Mouse (Mus musculus): ENCODE data around the gene Arhgef39. TPM values are rescaled to one million over a fixed set of nuclear protein-coding genes. Genes with fewer than 3 reads are reported as not detected.
"Not testable (repeated sequence)": the region's sequence is repeated elsewhere in the genome, so short reads cannot be mapped to it uniquely, and the experiment has no call there.

Gene Arhgef39
- polyA plus RNA-seq, 1 experiment: 38.3 TPM

GRCm38 (mm10) chr4:43492101-43492820, 7.2 kb downstream of the Arhgef39 start:
- peak overlapping the region; percentile 44 for H3K4me3 ChIP-seq (ENCODE audit: low read depth, low read length)
- H3K27ac ChIP-seq (ENCODE audit: insufficient read depth, low read depth, low read length): peak overlapping the region; percentile 28; the same call in 1 of the 2 replicates

GRCm38 (mm10) chr4:43490801-43491200, 8.7 kb downstream of the Arhgef39 start:
- H3K27ac ChIP-seq (ENCODE audit: insufficient read depth, low read depth, low read length): peak overlapping the region; percentile 90
- TF ChIP-seq CTCF (IDR thresholded peaks at IDR 0.05; ENCODE audit: extremely low read depth, insufficient read length, insufficient replicate concordance, low read depth, low read length): no peak
- no peak for TF ChIP-seq POLR2A (IDR thresholded peaks at IDR 0.05; ENCODE audit: low read depth, low read length)

More at GRCm38 (mm10) chr4:43492101-43492820, 7.2 kb downstream of the Arhgef39 start:
- no peaks in the 10 kb centered on the region for H3K27me3 ChIP-seq (ENCODE audit: control insufficient read depth, insufficient read depth, low read length)
- TF ChIP-seq CTCF (IDR thresholded peaks at IDR 0.05; ENCODE audit: extremely low read depth, insufficient read length, insufficient replicate concordance, low read depth, low read length): 0 out of 2 replicates have a peak, but pooled peaks have one; percentile 18
- TF ChIP-seq POLR2A (IDR thresholded peaks at IDR 0.05; ENCODE audit: low read depth, low read length): no peak
- peaks cover 8% of the 10 kb centered on the region; the same call in 1 of the 2 replicates for H3K36me3 ChIP-seq (ENCODE audit: control insufficient read depth, insufficient read depth, low read length)
- 17% methylated on average over 12 of the region's 12 CpGs for WGBS
- H3K4me1 ChIP-seq (ENCODE audit: control insufficient read depth, insufficient read depth, insufficient read length, low read length): peaks cover 6% of the 10 kb centered on the region

DNA sequence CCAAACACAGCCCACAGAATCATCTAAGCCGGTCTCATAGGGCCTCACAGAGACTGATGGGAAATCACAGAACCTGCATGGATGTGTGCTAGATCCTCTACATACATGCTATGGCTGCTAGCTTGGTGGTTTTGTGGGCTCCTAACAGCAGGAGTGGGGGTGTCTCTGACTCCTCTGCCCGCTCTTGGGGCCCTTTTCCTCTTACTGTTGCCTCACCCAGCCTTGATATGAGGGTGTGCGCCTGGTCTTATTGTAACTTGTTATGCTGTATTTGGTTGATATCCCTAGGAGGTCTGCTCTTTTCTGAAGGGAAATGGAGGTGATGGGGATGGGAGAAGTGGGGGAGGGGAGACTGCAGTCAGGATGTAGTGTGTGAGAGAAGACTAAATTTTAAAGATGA, 9.9 kb downstream of the Arhgef39 start:
- no peak for TF ChIP-seq POLR2A (IDR thresholded peaks at IDR 0.05; ENCODE audit: low read depth, low read length)
- TF ChIP-seq CTCF (IDR thresholded peaks at IDR 0.05; ENCODE audit: extremely low read depth, insufficient read length, insufficient replicate concordance, low read depth, low read length): no peak
- Histone ChIP-seq H3K4me1 (ENCODE audit: control insufficient read depth, insufficient read depth, insufficient read length, low read length) (peaks cover 3% of the 10 kb centered on the region; the same call in 1 of the 2 replicates), H3K27ac (ENCODE audit: insufficient read depth, low read depth, low read length) (no peak overlapping the region), H3K4me3 (ENCODE audit: low read depth, low read length) (no peak overlapping the region), H3K36me3 (ENCODE audit: control insufficient read depth, insufficient read depth, low read length) (no peaks in the 10 kb centered on the region), H3K27me3 (ENCODE audit: control insufficient read depth, insufficient read depth, low read length) (no peaks in the 10 kb centered on the region)
- 94% methylated on average over 3 of the region's 3 CpGs for WGBS

More at GRCm38 (mm10) chr4:43490801-43491200, 8.7 kb downstream of the Arhgef39 start:
- WGBS: 23% methylated on average over 5 of the region's 5 CpGs
- no peak overlapping the region for H3K4me3 ChIP-seq (ENCODE audit: low read depth, low read length)
- H3K36me3 ChIP-seq (ENCODE audit: control insufficient read depth, insufficient read depth, low read length): peaks cover 2% of the 10 kb centered on the region; the same call in 1 of the 2 replicates
- H3K27me3 ChIP-seq (ENCODE audit: control insufficient read depth, insufficient read depth, low read length): no peaks in the 10 kb centered on the region
- H3K4me1 ChIP-seq (ENCODE audit: control insufficient read depth, insufficient read depth, insufficient read length, low read length): peaks cover 3% of the 10 kb centered on the region; the same call in 1 of the 2 replicates

DNA sequence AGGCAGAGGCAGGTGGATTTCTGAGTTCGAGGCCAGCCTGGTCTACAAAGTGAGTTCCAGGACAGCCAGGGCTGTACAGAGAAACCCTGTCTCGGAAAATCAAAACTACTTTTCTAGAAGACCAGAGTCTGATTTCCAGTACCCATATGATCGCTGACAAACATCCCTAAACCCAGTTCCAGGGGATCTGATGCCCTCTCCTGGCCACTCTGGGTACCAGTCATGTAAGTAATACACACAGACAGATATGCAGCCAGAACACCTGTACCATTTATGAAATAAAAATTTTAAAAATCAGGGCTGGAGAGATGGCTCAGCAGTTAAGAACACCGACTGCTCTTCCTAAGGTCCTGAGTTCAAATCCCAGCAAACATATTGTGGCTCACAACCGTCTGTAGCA, 13.8 kb downstream of the Arhgef39 start:
- H3K27me3 ChIP-seq (ENCODE audit: control insufficient read depth, insufficient read depth, low read length); H3K36me3 ChIP-seq (ENCODE audit: control insufficient read depth, insufficient read depth, low read length); H3K4me3 ChIP-seq (ENCODE audit: low read depth, low read length); H3K27ac ChIP-seq (ENCODE audit: insufficient read depth, low read depth, low read length): not testable (repeated sequence)
- peaks cover 15% of the 10 kb centered on the region for H3K4me1 ChIP-seq (ENCODE audit: control insufficient read depth, insufficient read depth, insufficient read length, low read length)
- WGBS: 97% methylated on average over 5 of the region's 5 CpGs

DNA sequence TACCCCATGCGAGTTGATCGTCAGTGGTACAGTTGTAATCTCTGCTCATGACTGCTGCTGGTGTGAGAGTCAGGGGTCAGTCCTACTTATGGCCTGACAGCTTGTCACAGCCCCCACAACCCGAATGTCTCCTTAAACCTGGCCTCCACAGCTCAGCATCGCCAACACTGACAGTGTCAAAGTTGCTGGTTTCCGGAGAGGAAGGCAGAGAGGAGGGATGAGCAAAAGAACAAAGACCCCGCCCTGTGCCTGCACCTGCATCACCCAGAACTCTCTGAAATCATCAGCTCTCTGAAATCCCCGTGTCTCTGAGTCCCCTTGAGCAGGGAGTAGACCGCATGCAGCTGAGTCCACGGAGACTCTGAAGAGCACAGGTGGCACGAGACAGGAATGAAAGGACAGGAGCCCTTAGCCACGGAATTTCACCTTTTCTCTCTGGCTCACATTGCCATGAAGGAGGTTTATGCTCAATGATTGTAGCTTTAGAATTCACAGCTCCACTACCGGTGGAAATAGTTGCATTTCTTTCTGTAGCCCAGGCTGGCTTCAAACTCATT, 15.9 kb downstream of the Arhgef39 start, which contains the start of gene Sit1:
Sit1 (minus strand) TSS at position 200 of the 557 bp plus-strand sequence.
- WGBS: 67% methylated on average over 12 of the region's 12 CpGs
- Histone ChIP-seq H3K4me3 (ENCODE audit: low read depth, low read length) (peak within 1 kb of the TSS; percentile 50), H3K27me3 (ENCODE audit: control insufficient read depth, insufficient read depth, low read length) (no peaks in the 10 kb centered on the region), H3K4me1 (ENCODE audit: control insufficient read depth, insufficient read depth, insufficient read length, low read length) (peaks cover 13% of the 10 kb centered on the region), H3K36me3 (ENCODE audit: control insufficient read depth, insufficient read depth, low read length) (no peaks in the 10 kb centered on the region), H3K27ac (ENCODE audit: insufficient read depth, low read depth, low read length) (no peak within 1 kb of the TSS)
- TF ChIP-seq CTCF (IDR thresholded peaks at IDR 0.05; ENCODE audit: extremely low read depth, insufficient read length, insufficient replicate concordance, low read depth, low read length) (no peak), POLR2A (IDR thresholded peaks at IDR 0.05; ENCODE audit: low read depth, low read length) (no peak)

- TF ChIP-seq POLR2A (IDR thresholded peaks at IDR 0.05; ENCODE audit: low read depth, low read length) (no peak), CTCF (IDR thresholded peaks at IDR 0.05; ENCODE audit: extremely low read depth, insufficient read length, insufficient replicate concordance, low read depth, low read length) (no peak)
- no peaks in the 10 kb centered on the region for H3K36me3 ChIP-seq (ENCODE audit: control insufficient read depth, insufficient read depth, low read length)
- H3K27me3 ChIP-seq (ENCODE audit: control insufficient read depth, insufficient read depth, low read length): no peaks in the 10 kb centered on the region
- H3K4me1 ChIP-seq (ENCODE audit: control insufficient read depth, insufficient read depth, insufficient read length, low read length): peaks cover 18% of the 10 kb centered on the region
- H3K27ac ChIP-seq (ENCODE audit: insufficient read depth, low read depth, low read length): no peak overlapping the region
- peak overlapping the region; percentile 50 for H3K4me3 ChIP-seq (ENCODE audit: low read depth, low read length)
- 74% methylated on average over 10 of the region's 10 CpGs for WGBS
Measured at GRCm38 (mm10) chr4:43482591-43482990, 16.9 kb downstream of the Arhgef39 start.

DNA sequence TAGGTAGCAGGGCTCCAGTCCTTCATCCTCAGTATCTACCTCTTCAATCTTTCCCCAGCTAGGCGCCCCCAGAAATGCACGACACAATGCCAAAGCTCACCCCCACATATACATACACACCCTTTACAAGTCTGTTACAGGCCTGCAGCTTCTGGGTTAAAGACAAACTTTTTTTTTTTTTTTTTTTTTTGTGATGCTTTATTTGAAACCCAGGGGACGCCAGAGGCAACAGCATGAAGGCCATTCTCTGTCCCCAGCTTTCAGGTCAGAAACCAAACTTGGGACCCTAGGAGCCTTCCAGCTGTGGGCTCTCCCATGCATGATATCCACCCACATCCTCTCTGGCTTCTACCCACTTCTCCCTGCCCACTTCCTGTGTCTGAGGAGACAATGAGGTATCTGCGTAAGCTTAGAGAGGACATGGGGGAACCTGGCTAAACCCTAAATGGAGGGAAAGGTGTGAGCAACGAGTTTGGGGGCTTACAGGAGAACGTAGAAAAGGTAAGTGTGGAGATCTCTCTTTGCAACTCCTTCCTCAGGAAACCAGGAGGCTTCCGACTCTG, 17.5 kb downstream of the Arhgef39 start:
- no peaks in the 10 kb centered on the region for H3K27me3 ChIP-seq (ENCODE audit: control insufficient read depth, insufficient read depth, low read length)
- 79% methylated on average over 7 of the region's 7 CpGs for WGBS
- TF ChIP-seq POLR2A (IDR thresholded peaks at IDR 0.05; ENCODE audit: low read depth, low read length) (no peak), CTCF (IDR thresholded peaks at IDR 0.05; ENCODE audit: extremely low read depth, insufficient read length, insufficient replicate concordance, low read depth, low read length) (no peak)
- H3K4me1 ChIP-seq (ENCODE audit: control insufficient read depth, insufficient read depth, insufficient read length, low read length): peaks cover 18% of the 10 kb centered on the region
- no peaks in the 10 kb centered on the region for H3K36me3 ChIP-seq (ENCODE audit: control insufficient read depth, insufficient read depth, low read length)
- peak overlapping the region; percentile 50 for H3K4me3 ChIP-seq (ENCODE audit: low read depth, low read length)
- no peak overlapping the region; the same call in 1 of the 2 replicates for H3K27ac ChIP-seq (ENCODE audit: insufficient read depth, low read depth, low read length)
